Mouse (Mus musculus) spleen, postnatal 0 days (tissue): ENCODE data around the gene Gm8879. TPM values are rescaled to one million over a fixed set of nuclear protein-coding genes. Genes with fewer than 3 reads are reported as not detected.

Experiments used
- polyA plus RNA-seq: library from polyadenylated mRNA; unstranded; fragments of >200 nt; fragmentation: Nextera tagmentation; extraction: Ambion mirVana; gene quantifications from 2 replicates; pipeline ENCODE4 v1.2.1, GENCODE M21; 2015

Gm8879 gene
- 0.12 TPM in 1 of 2 replicates, not detected in the other for polyA plus RNA-seq

DNA sequence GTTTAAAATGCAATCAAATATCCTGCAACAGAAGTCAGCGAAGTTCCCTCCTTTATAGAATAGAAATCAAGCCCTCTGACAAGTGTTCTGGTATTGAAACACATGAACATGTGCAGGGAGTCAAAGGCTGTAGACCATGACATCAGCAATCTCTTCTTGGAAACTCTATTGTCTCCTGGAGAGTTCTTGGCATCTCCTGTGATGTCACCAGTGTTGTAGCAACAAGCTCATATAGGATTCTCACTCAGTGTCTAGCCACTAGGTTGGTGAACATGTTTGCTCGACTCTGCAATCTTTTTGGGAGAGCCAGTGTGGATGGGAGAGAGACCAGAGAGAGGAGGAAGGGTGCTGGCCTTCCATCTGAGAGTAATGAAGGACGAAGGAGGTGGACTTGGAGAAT is at the start of gene Gm8879:
Gene Gm8879, plus strand, starts transcription at position 301 of the 400 bp plus-strand sequence.

Other genes with a start within 250 kb of the Gm8879 start
- gene Gm8871, start 179.8 kb upstream of the Gm8879 start, polyA plus RNA-seq: 0.15 TPM in 1 of 2 replicates, not detected in the other
- not detected in 2 replicates for gene Gm8857, start 179.8 kb upstream of the Gm8879 start, polyA plus RNA-seq
- gene Gm5861, start 55.4 kb downstream of the Gm8879 start, polyA plus RNA-seq: not detected in 2 replicates
- gene Gm8890, start 128.4 kb downstream of the Gm8879 start, polyA plus RNA-seq: not detected in 2 replicates
- gene Speer1, start 213.9 kb downstream of the Gm8879 start, polyA plus RNA-seq: not detected in 2 replicates